Mouse (Mus musculus) small intestine, adult 2 months (tissue): ENCODE data around the gene Trim33.

ENCODE experiments used
- CTCF ChIP-seq: fragments of 200-500 bp; IDR thresholded peaks from 2 replicates; pipeline ENCODE4 v1.5.1; 2012; ENCODE audit warnings: low read depth, mild to moderate bottlenecking, control low read depth, inconsistent platforms, low read length, moderate library complexity, mixed read lengths; ENCODE audit not compliant: insufficient replicate concordance, insufficient read length; ENCODE audit errors: extremely low read depth
- POLR2A ChIP-seq: fragments of 200-500 bp; IDR thresholded peaks from 2 replicates; pipeline ENCODE4 v1.6.1; 2012; ENCODE audit warnings: low read depth, mild to moderate bottlenecking, control low read depth, inconsistent platforms, low read length, moderate library complexity

- TF ChIP-seq CTCF (no peak), POLR2A (no peak)
Observed at GRCm38 (mm10) chr3:103242156-103242555, 36.9 kb upstream of the Trim33 start.
